Mouse (Mus musculus) kidney, embryonic 14.5 days (tissue): Measurements from ENCODE around the gene Mvd. TPM values are rescaled to one million over a fixed set of nuclear protein-coding genes. Genes with fewer than 3 reads are reported as not detected.
A peak's percentile ranks its signal among the peaks of the same experiment; 100 is the strongest.

Source experiments
- ATAC-seq: fragments of 200-750 bp; cut with Nextera tagmentation; 2 replicates; pipeline ENCODE4 v1.8.0; 2017; ENCODE audit warnings: moderate number of reproducible peaks, mild to moderate bottlenecking, moderate TSS enrichment, moderate library complexity; ENCODE audit not compliant: low FRiP score, low TSS enrichment
- H3K27ac ChIP-seq: fragments of 300-500 bp; sonication (generic); 2 replicates; pipeline ENCODE4 v1.5.1; 2014; ENCODE audit warnings: low read depth, mild to moderate bottlenecking, low read length, moderate library complexity, mixed read lengths
- H3K27me3 ChIP-seq: fragments of 300-500 bp; sonication (generic); 2 replicates; pipeline ENCODE4 v1.6.1; 2014; ENCODE audit warnings: mild to moderate bottlenecking, low read length; ENCODE audit not compliant: control insufficient read depth, insufficient read depth
- H3K36me3 ChIP-seq: fragments of 300-500 bp; sonication (generic); 2 replicates; pipeline ENCODE4 v1.6.1; 2014; ENCODE audit warnings: low read length, mixed read lengths; ENCODE audit not compliant: control insufficient read depth, insufficient read depth
- H3K4me1 ChIP-seq: fragments of 300-500 bp; sonication (generic); 2 replicates; pipeline ENCODE4 v1.6.1; 2014; ENCODE audit warnings: low read length, mixed read lengths; ENCODE audit not compliant: control insufficient read depth, insufficient read depth
- H3K4me2 ChIP-seq: fragments of 300-500 bp; sonication (generic); replicated peaks from 2 replicates; pipeline ENCODE4 v1.6.1; 2014; ENCODE audit warnings: low read depth, mild to moderate bottlenecking, low read length
- H3K4me3 ChIP-seq: fragments of 300-500 bp; sonication (generic); 2 replicates; pipeline ENCODE4 v1.5.1; 2014; ENCODE audit warnings: mild to moderate bottlenecking, low read length
- H3K9ac ChIP-seq: fragments of 300-500 bp; sonication (generic); 2 replicates; pipeline ENCODE4 v1.6.1; 2014; ENCODE audit warnings: low read depth, mild to moderate bottlenecking, low read length, moderate library complexity
- H3K9me3 ChIP-seq: fragments of 300-500 bp; sonication (generic); 2 replicates; pipeline ENCODE4 v1.6.1; 2016; ENCODE audit warnings: low read length; ENCODE audit not compliant: control insufficient read depth
- WGBS: fragments of 180-500 bp; shearing (Covaris S2); extraction: QIAGEN DNeasy Blood & Tissue Kit; methylation state at CpG from one replicate; pipeline ENCODE4 v1.1.7; 2014; 5-methylcytosine and 5-hydroxymethylcytosine counted together
- polyA plus RNA-seq: library from polyadenylated mRNA; unstranded; fragments of >200 nt; fragmentation: Nextera tagmentation; extraction: Ambion mirVana; gene quantifications from 2 replicates; pipeline ENCODE4 v1.2.1, GENCODE M21; 2014

The Mvd gene
- polyA plus RNA-seq, 1 experiment from 2014 or later: 36.1 TPM

GRCm38 (mm10) chr8:122460524-122461472 is 17.6 kb upstream of the Mvd start, which contains the start of gene Snai3:
Gene Snai3, minus strand, starts transcription at chr8:122460733.
- peak within 1 kb of the TSS; percentile 42; the same call in 1 of the 2 replicates for H3K9ac ChIP-seq
- peak within 1 kb of the TSS; percentile 71 for H3K4me2 ChIP-seq

GRCm38 (mm10) chr8:122459990-122460389 is 16.8 kb upstream of the Mvd start:
- peak overlapping the region; percentile 37 for H3K4me3 ChIP-seq
- H3K4me2 ChIP-seq: peak overlapping the region; percentile 71
- 0 out of 2 replicates have a peak overlapping the region, but pooled peaks have one; percentile 42 for H3K9ac ChIP-seq
- 29% methylated on average over 7 of the region's 7 CpGs for WGBS
- no peak overlapping the region for H3K27ac ChIP-seq
- H3K27me3 ChIP-seq: peaks cover 30% of the 10 kb centered on the region
- no peak for ATAC-seq
- H3K4me1 ChIP-seq: peaks cover 9% of the 10 kb centered on the region; the same call in 1 of the 2 replicates
- H3K9me3 ChIP-seq: no peaks in the 10 kb centered on the region
- no peaks in the 10 kb centered on the region for H3K36me3 ChIP-seq

More at GRCm38 (mm10) chr8:122460524-122461472, 17.6 kb upstream of the Mvd start, which contains the start of gene Snai3:
- Histone ChIP-seq H3K4me3 (peak within 1 kb of the TSS; percentile 37), H3K9me3 (no peaks in the 10 kb centered on the region), H3K4me1 (peaks cover 9% of the 10 kb centered on the region; the same call in 1 of the 2 replicates), H3K27ac (no peak within 1 kb of the TSS), H3K27me3 (peaks cover 30% of the 10 kb centered on the region), H3K36me3 (no peaks in the 10 kb centered on the region; the same call in 1 of the 2 replicates)
- WGBS: 3% methylated on average over 56 of the region's 56 CpGs
- ATAC-seq: peak; percentile 87

GRCm38 (mm10) chr8:122459218-122459900 is 16.1 kb upstream of the Mvd start:
- H3K4me3 ChIP-seq: no peak overlapping the region
- H3K9me3 ChIP-seq: no peaks in the 10 kb centered on the region
- no peak overlapping the region for H3K4me2 ChIP-seq
- H3K9ac ChIP-seq: no peak overlapping the region
- H3K27me3 ChIP-seq: peaks cover 30% of the 10 kb centered on the region
- H3K27ac ChIP-seq: no peak overlapping the region
- WGBS: 53% methylated on average over 5 of the region's 6 CpGs
- peaks cover 9% of the 10 kb centered on the region; the same call in 1 of the 2 replicates for H3K4me1 ChIP-seq
- ATAC-seq: no peak
- H3K36me3 ChIP-seq: no peaks in the 10 kb centered on the region

GRCm38 (mm10) chr8:122457171-122457570 is 13.9 kb upstream of the Mvd start:
- Histone ChIP-seq H3K9ac (no peak overlapping the region), H3K4me1 (peaks cover 9% of the 10 kb centered on the region; the same call in 1 of the 2 replicates), H3K27me3 (peaks cover 30% of the 10 kb centered on the region), H3K27ac (no peak overlapping the region), H3K36me3 (no peaks in the 10 kb centered on the region), H3K4me2 (no peak overlapping the region), H3K9me3 (no peaks in the 10 kb centered on the region), H3K4me3 (no peak overlapping the region)
- WGBS: 78% methylated on average over 11 of the region's 11 CpGs
- ATAC-seq: no peak

- H3K4me2 ChIP-seq: no peak overlapping the region
- H3K4me1 ChIP-seq: 0 out of 2 replicates have a peak, but pooled peaks cover 2% of the 10 kb centered on the region
- H3K9ac ChIP-seq: no peak overlapping the region
- no peak overlapping the region for H3K4me3 ChIP-seq
- H3K36me3 ChIP-seq: no peaks in the 10 kb centered on the region
- peaks cover 12% of the 10 kb centered on the region for H3K27me3 ChIP-seq
- WGBS: 86% methylated on average over 6 of the region's 6 CpGs
- no peak overlapping the region for H3K27ac ChIP-seq
- no peaks in the 10 kb centered on the region for H3K9me3 ChIP-seq
- ATAC-seq: no peak
Observed at GRCm38 (mm10) chr8:122454409-122454808, 11.2 kb upstream of the Mvd start.

GRCm38 (mm10) chr8:122452154-122452553 is 8.9 kb upstream of the Mvd start:
- H3K27me3 ChIP-seq: peaks cover 1% of the 10 kb centered on the region; the same call in 1 of the 2 replicates
- no peak for ATAC-seq
- no peaks in the 10 kb centered on the region for H3K36me3 ChIP-seq
- H3K9ac ChIP-seq: no peak overlapping the region
- H3K4me2 ChIP-seq: no peak overlapping the region
- H3K27ac ChIP-seq: no peak overlapping the region
- H3K9me3 ChIP-seq: no peaks in the 10 kb centered on the region
- H3K4me3 ChIP-seq: no peak overlapping the region
- 88% methylated on average over 10 of the region's 10 CpGs for WGBS
- H3K4me1 ChIP-seq: 0 out of 2 replicates have a peak, but pooled peaks cover 2% of the 10 kb centered on the region

GRCm38 (mm10) chr8:122451161-122451703 is 8.0 kb upstream of the Mvd start:
- ATAC-seq: no peak
- Histone ChIP-seq H3K36me3 (no peaks in the 10 kb centered on the region), H3K9me3 (no peaks in the 10 kb centered on the region), H3K27ac (no peak overlapping the region), H3K27me3 (no peaks in the 10 kb centered on the region; the same call in 1 of the 2 replicates), H3K4me1 (0 out of 2 replicates have a peak, but pooled peaks cover 2% of the 10 kb centered on the region), H3K4me3 (no peak overlapping the region), H3K4me2 (no peak overlapping the region), H3K9ac (no peak overlapping the region)
- WGBS: 77% methylated on average over 7 of the region's 7 CpGs

GRCm38 (mm10) chr8:122445203-122445602 is 2.0 kb upstream of the Mvd start:
- no peak for ATAC-seq
- 62% methylated on average over 3 of the region's 3 CpGs for WGBS
- no peak overlapping the region for H3K4me3 ChIP-seq
- peaks cover 8% of the 10 kb centered on the region; the same call in 1 of the 2 replicates for H3K4me1 ChIP-seq
- H3K36me3 ChIP-seq: no peaks in the 10 kb centered on the region
- no peaks in the 10 kb centered on the region for H3K27me3 ChIP-seq
- 0 out of 2 replicates have a peak overlapping the region, but pooled peaks have one; percentile 11 for H3K27ac ChIP-seq
- no peaks in the 10 kb centered on the region for H3K9me3 ChIP-seq
- no peak overlapping the region for H3K9ac ChIP-seq
- H3K4me2 ChIP-seq: no peak overlapping the region
